Mouse (Mus musculus) liver, embryonic 11.5 days (tissue): ENCODE data around the gene Lrwd1. TPM values are rescaled to one million over a fixed set of nuclear protein-coding genes. Genes with fewer than 3 reads are reported as not detected.
"Not testable (repeated sequence)": the region's sequence is repeated elsewhere in the genome, so short reads cannot be mapped to it uniquely, and the experiment has no call there.

Experiments used
- ATAC-seq: fragments of 200-750 bp; cut with Nextera tagmentation; replicated peaks from 2 replicates; pipeline ENCODE4 v1.8.0; 2017; ENCODE audit warnings: moderate number of reproducible peaks, mild to moderate bottlenecking, moderate TSS enrichment, moderate library complexity; ENCODE audit not compliant: low FRiP score
- DNase-seq: peaks from one replicate; pipeline ENCODE4 v3.0.0-alpha.2; 2017; ENCODE audit warnings: low spot score
- H3K27ac ChIP-seq: fragments of 300-500 bp; sonication (generic); 2 replicates; pipeline ENCODE4 v1.5.1; 2014; ENCODE audit warnings: mild to moderate bottlenecking, low read depth, low read length, control low read depth
- H3K27me3 ChIP-seq: fragments of 300-500 bp; sonication (generic); replicated peaks from 2 replicates; pipeline ENCODE4 v1.6.1; 2014; ENCODE audit warnings: low read length, mixed read lengths; ENCODE audit not compliant: control insufficient read depth, insufficient read depth
- H3K36me3 ChIP-seq: fragments of 300-500 bp; sonication (generic); 2 replicates; pipeline ENCODE4 v1.6.1; 2014; ENCODE audit warnings: mild to moderate bottlenecking, low read length, moderate library complexity, mixed read lengths; ENCODE audit not compliant: control insufficient read depth, insufficient read depth
- H3K4me1 ChIP-seq: fragments of 300-500 bp; sonication (generic); replicated peaks from 2 replicates; pipeline ENCODE4 v1.6.1; 2014; ENCODE audit warnings: low read length, mixed read lengths; ENCODE audit not compliant: control insufficient read depth, insufficient read depth
- H3K4me2 ChIP-seq: fragments of 300-500 bp; sonication (generic); 2 replicates; pipeline ENCODE4 v1.6.1; 2014; ENCODE audit warnings: mild to moderate bottlenecking, control low read depth, moderate library complexity
- H3K4me3 ChIP-seq: fragments of 300-500 bp; sonication (generic); 2 replicates; pipeline ENCODE4 v1.5.1; 2014; ENCODE audit warnings: low read depth, low read length, control low read depth
- H3K9ac ChIP-seq: fragments of 300-500 bp; sonication (generic); 2 replicates; pipeline ENCODE4 v1.6.1; 2014; ENCODE audit warnings: low read depth, low read length, control low read depth
- H3K9me3 ChIP-seq: fragments of 300-500 bp; sonication (generic); 2 replicates; pipeline ENCODE4 v1.6.1; 2016; ENCODE audit warnings: low read length, inconsistent platforms, mixed read lengths; ENCODE audit not compliant: control insufficient read depth
- WGBS: fragments of 180-500 bp; shearing (Covaris S2); extraction: QIAGEN DNeasy Blood & Tissue Kit; methylation state at CpG from one replicate; pipeline ENCODE4 v1.1.7; 2014; 5-methylcytosine and 5-hydroxymethylcytosine counted together
- polyA plus RNA-seq: library from polyadenylated mRNA; unstranded; fragments of >200 nt; fragmentation: Nextera tagmentation; extraction: Ambion mirVana; gene quantifications from 2 replicates; pipeline ENCODE4 v1.2.1, GENCODE M21; 2014

The Lrwd1 gene
- polyA plus RNA-seq, 1 experiment from 2014 or later = 69.0 TPM

DNA sequence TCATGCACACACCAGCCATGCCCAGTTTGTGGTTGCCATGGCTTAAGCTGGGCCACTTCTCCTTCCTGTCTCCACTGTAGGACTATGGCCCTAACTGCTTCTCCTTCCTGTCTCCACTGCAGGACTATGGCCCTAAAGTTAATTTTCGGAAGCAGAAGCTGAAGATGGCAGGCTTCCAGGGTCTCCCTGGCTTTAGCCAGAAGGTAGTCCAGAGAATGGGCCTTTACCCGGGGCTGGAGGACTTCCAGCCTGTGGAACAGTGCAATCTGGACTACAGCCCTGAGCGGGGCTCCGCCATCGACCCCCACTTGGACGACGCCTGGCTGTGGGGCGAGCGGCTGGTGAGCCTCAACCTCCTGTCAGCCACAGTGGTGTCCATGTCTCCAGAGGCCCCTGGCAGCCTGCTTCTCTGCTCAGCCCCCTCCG lies 4.2 kb upstream of the Lrwd1 start:
- 92% methylated on average over 10 of the region's 10 CpGs for WGBS
- ATAC-seq (no peak), DNase-seq (no peak)
- Histone ChIP-seq H3K9me3 (no peaks in the 10 kb centered on the region), H3K4me1 (peaks cover 9% of the 10 kb centered on the region), H3K4me2 (no peak overlapping the region), H3K27ac (no peak overlapping the region), H3K36me3 (peaks cover 22% of the 10 kb centered on the region), H3K9ac (no peak overlapping the region), H3K27me3 (no peaks in the 10 kb centered on the region), H3K4me3 (no peak overlapping the region)

DNA sequence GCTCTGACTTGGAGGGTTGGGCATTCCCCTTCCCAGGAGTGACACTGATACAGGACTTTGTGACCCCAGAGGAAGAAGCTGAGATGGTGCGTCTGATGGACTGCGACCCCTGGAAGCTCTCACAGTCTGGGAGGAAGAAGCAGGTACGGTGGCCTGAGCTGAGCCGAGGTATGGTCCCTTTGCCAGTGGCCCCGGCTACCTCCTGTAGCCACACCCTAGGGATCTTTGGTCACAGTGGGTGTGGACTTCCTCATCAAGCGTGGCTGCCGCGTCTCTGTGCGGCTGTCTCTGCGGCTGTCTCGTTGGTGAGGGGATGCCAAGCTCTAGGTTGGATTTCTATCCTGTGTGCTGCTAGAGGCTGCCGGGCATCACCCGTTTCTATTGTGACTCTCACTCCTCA lies 3.5 kb upstream of the Lrwd1 start:
- Histone ChIP-seq H3K4me3 (0 out of 2 replicates have a peak overlapping the region, but pooled peaks have one; percentile 5), H3K36me3 (peaks cover 22% of the 10 kb centered on the region), H3K9me3 (no peaks in the 10 kb centered on the region), H3K9ac (no peak overlapping the region), H3K27me3 (no peaks in the 10 kb centered on the region), H3K4me2 (no peak overlapping the region), H3K27ac (no peak overlapping the region), H3K4me1 (peaks cover 13% of the 10 kb centered on the region)
- no peak for ATAC-seq
- WGBS = 90% methylated on average over 13 of the region's 13 CpGs
- DNase-seq = no peak

DNA sequence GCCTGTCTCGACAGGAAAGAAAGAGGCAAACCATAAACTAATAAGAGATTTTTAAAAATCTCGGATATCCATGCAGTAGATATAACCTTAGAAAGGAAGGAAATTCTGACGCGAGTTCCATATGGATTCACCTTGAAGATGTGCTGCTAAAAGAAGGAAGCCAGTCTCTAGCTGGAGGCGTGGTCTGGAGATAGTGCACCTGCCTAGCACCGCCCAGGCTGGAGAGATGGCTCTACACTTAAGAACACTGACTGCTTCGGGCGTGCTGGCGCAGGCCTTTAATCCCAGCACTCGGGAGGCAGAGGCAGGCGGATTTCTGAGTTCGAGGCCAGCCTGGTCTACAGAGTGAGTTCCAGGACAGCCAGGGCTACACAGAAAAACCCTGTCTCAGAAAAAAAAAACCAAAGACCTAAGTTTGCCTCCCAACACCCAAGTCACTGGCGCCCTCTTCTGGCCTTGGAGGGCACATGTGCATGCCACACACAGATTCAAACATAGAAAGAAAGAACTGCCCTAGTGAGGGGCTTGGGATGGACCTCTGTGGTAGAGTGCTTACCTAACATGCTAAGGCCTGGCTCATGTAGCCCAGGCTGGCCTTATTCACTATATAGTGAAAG lies 1.9 kb upstream of the Lrwd1 start:
- DNase-seq (peak; percentile 54), ATAC-seq (no peak; the same call in 1 of the 2 replicates)
- no peak overlapping the region for H3K9ac ChIP-seq
- H3K27me3 ChIP-seq = no peaks in the 10 kb centered on the region
- H3K4me1 ChIP-seq = peaks cover 13% of the 10 kb centered on the region
- H3K27ac ChIP-seq = peak overlapping the region; percentile 48; the same call in 1 of the 2 replicates
- H3K36me3 ChIP-seq = peaks cover 26% of the 10 kb centered on the region
- WGBS = 57% methylated on average over 13 of the region's 13 CpGs
- H3K4me2 ChIP-seq = peak overlapping the region; percentile 78
- no peaks in the 10 kb centered on the region for H3K9me3 ChIP-seq
- H3K4me3 ChIP-seq = peak overlapping the region; percentile 71; the same call in 1 of the 2 replicates

DNA sequence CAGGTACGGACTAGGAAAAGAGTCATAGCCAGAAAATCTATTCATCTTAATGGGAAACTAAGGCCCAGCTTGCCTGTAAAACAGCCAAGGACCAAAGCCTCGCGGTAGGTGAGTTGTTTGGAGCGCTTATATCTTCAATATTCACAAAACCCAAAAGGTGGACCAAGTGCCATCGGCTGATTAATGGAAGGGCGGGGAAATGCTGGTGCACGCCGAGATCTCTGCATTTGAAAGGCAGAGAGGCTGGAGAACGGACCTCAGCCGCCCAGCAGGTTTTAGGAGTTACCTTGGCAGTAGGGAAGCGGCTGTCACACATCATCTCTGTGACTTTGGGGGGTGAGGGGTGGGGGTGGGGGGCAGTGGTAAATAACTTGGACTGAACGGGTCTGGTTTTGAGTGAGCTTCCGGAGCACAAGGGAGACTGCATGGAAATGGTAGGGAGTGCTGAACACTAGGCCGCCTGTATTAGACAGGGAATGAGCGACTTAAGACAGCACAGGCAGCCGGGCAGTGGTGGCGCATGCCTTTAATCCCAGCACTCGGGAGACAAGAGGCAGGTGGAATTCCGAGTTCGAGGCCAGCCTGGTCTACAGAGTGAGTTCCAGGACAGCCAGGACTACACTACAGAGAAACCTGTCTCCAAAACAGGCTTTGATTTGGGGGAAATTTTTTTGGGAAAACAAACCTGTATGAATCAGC lies 567 bp upstream of the Lrwd1 start:
- H3K4me3 ChIP-seq = peak overlapping the region; percentile 71
- no peaks in the 10 kb centered on the region for H3K9me3 ChIP-seq
- peak overlapping the region; percentile 77 for H3K9ac ChIP-seq
- peaks cover 13% of the 10 kb centered on the region for H3K4me1 ChIP-seq
- DNase-seq = no peak
- peak overlapping the region; percentile 63 for H3K27ac ChIP-seq
- H3K4me2 ChIP-seq = peak overlapping the region; percentile 78
- H3K36me3 ChIP-seq = peaks cover 27% of the 10 kb centered on the region
- ATAC-seq = no peak; the same call in 1 of the 2 replicates
- H3K27me3 ChIP-seq = no peaks in the 10 kb centered on the region
- WGBS = 8% methylated on average over 20 of the region's 20 CpGs

DNA sequence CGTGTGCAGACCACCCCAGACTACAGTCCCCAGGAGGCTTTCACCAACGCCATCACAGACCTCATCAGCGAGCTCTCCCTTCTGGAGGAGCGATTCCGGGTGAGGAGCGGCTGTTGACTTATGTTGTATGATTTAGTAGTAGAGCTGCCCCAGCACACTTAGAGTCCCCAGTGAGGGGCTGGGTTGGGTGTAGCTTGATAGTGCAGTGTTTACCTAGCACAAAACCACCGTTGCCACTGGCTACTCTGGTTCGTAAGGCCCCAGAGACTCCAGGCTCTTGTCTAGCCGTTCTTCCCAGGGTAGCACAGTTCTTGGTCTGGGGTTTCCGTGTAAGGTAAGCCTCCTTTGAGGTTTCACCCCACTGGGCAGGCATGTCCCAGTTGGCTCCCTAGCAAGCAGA lies 13.7 kb downstream of the Lrwd1 start:
- Histone ChIP-seq H3K9ac (no peak overlapping the region), H3K27me3 (no peaks in the 10 kb centered on the region), H3K9me3 (no peaks in the 10 kb centered on the region), H3K4me2 (no peak overlapping the region), H3K27ac (no peak overlapping the region), H3K4me3 (no peak overlapping the region), H3K36me3 (peaks cover 40% of the 10 kb centered on the region), H3K4me1 (peaks cover 6% of the 10 kb centered on the region)
- DNase-seq (no peak), ATAC-seq (no peak)
- WGBS = 87% methylated on average over 10 of the region's 10 CpGs

DNA sequence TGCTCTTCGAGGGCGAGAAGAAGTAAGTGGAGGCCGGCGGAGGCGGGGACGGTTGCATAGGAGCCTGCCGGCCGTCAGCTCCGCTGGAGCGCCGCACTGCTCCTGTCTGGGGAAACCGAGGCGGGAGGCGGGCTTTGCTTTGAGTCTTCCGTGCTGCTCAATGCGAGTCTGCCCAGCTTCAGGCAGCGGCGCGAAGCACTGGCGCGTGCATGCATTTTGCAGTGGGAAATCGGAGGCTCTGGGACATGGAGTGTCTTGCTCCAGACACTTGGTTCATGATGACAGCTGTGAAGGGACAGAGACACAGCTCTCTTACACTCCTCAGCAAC lies 19.1 kb downstream of the Lrwd1 start:
- Histone ChIP-seq H3K4me2 (peak overlapping the region; percentile 98), H3K27me3 (no peaks in the 10 kb centered on the region), H3K9ac (peak overlapping the region; percentile 69), H3K36me3 (peaks cover 7% of the 10 kb centered on the region), H3K27ac (no peak overlapping the region), H3K4me1 (peaks cover 10% of the 10 kb centered on the region), H3K9me3 (no peaks in the 10 kb centered on the region), H3K4me3 (peak overlapping the region; percentile 83)
- ATAC-seq (peak; percentile 76), DNase-seq (no peak)
- under 1% methylated on average over 22 of the region's 22 CpGs for WGBS

DNA sequence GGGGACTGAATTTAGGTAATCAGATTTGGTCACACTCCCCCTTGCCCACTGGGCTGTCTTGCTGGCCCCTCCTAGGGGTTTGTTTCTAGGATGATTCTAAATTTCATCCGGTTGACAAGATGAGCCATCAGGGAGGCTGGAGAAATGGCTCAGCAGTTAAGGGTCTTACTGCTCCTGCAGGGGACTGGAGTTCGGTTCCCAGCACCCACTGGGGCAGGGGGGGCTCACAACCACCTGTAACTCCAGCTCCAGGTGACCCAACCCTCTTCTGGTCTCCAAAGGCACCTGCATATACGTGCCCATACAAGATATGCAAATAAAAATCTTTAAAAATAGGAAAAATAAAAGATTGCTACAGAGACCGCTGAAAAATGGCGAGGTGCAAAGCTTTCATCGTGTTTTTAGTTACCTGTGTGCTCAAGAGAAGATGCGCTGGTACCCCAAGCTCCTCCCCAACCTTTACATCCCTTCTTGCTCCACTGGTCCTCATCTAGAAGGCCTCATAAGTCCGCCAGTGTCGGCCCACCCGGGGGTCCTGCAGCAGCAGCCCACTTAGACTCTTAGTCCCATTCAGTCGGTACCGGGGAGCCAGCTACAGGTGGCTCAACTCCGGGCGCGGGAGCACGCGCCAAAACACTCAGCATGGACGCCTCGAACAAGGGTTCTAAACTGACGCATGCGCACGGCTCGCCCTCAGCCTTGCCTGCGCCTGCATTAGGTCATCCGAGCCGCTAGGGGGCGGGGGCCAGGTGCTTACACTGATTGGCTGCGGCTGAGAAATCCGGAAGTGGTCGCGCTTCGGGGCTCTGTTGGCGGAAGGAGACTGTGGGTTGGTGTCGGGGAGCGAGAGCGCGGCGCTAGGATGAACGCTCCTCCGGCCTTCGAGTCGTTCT lies 19.7 kb downstream of the Lrwd1 start, which contains the start of gene Polr2j:
Gene Polr2j, plus strand, starts transcription at position 741 of the 893 bp plus-strand sequence.
- no peak within 1 kb of the TSS for H3K27ac ChIP-seq
- H3K4me2 ChIP-seq = peak within 1 kb of the TSS; percentile 98
- 3% methylated on average over 42 of the region's 42 CpGs for whole genome bisulfite sequencing
- H3K27me3 ChIP-seq = no peaks in the 10 kb centered on the region
- DNase-seq (peak; percentile 98), ATAC-seq (peak; percentile 96)
- H3K4me3 ChIP-seq = peak within 1 kb of the TSS; percentile 83
- no peaks in the 10 kb centered on the region for H3K9me3 ChIP-seq
- peaks cover 10% of the 10 kb centered on the region for H3K4me1 ChIP-seq
- H3K9ac ChIP-seq = peak within 1 kb of the TSS; percentile 69
- peaks cover 7% of the 10 kb centered on the region for H3K36me3 ChIP-seq

DNA sequence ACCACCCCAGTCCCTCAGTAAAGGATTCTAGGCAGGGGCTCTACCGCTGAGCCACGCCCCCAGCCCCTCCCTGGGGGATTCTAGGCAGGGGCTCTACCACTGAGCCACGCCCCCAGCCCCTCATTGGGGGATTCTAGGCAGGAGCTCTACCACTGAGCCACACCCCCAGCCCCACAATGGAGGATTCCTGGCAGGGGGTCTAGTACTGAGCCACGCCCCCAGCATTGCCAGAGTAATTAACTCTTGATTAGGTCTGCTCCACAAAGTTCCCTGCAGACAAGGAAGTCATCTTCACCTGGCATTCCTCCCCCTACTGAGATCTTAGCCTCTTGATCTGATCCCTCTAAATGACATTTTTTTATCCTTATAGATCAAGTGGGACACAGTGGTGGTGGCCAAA lies 22.3 kb downstream of the Lrwd1 start:
- not testable (repeated sequence) for H3K9me3 ChIP-seq, H3K27me3 ChIP-seq, H3K27ac ChIP-seq, H3K36me3 ChIP-seq, H3K4me2 ChIP-seq, H3K4me3 ChIP-seq, DNase-seq, H3K9ac ChIP-seq, ATAC-seq
- H3K4me1 ChIP-seq = peaks cover 10% of the 10 kb centered on the region
- 39% methylated on average over 4 of the region's 4 CpGs for WGBS
